Mouse (Mus musculus): Measurements from ENCODE around the gene Dbx1. TPM values are rescaled to one million over a fixed set of nuclear protein-coding genes. Genes with fewer than 3 reads are reported as not detected.

Dbx1 gene
- total RNA-seq, 2 experiments from 2014 or later: not detected

Other genes with a start within 250 kb of the Dbx1 start
- 31.4 and 49.5 TPM in 2 replicates for gene Htatip2, start 122.3 kb upstream of the Dbx1 start, total RNA-seq (2015; ENCODE audit: low replicate concordance)
- gene Htatip2, start 122.3 kb upstream of the Dbx1 start, total RNA-seq (2017; ENCODE audit: low replicate concordance): 37.7 and 51.5 TPM in 2 replicates
- gene Prmt3, start 141.5 kb upstream of the Dbx1 start, total RNA-seq (2015; ENCODE audit: low replicate concordance): 10.8 and 26.4 TPM in 2 replicates
- 5.6 and 11.0 TPM in 2 replicates for gene Prmt3, start 141.5 kb upstream of the Dbx1 start, total RNA-seq (2017; ENCODE audit: low replicate concordance)

All from erythroid progenitor cell, adult 5-6 weeks (primary cell).